Mouse (Mus musculus): ENCODE results near the gene Olfr43.

Olfr43 gene

DNA sequence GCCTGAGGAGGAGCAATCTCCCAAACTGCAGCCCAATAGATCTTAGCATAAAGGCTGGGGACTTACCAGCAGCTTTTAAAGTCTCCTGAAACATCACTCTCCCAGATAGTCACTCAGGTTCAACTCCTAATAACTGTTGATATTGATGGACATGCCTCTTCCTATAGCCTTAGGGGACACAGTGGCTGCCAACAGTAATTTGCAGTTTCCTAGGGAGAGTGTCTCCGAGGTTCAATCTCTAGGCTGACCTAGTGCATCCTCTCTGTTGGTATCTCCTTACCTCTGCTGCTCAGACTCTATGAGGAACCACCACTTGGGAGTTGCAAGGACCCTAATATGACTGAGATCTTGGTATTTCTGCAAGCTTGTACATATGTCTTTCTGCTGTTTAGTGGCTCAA is at the start of gene Olfr43:
Gene Olfr43, minus strand, starts transcription at position 101 of the 400 bp plus-strand sequence.
- in situ Hi-C loops (cut with MboI, MseI) = no loop called here

- in situ Hi-C loops (cut with MboI, MseI) = no loop called here
Measured at GRCm38 (mm10) chr11:74259508-74259907, 48.3 kb upstream of the Olfr43 start, which contains the start of gene Olfr406. TSS of gene Olfr406 (plus strand) at chr11:74259808.

DNA sequence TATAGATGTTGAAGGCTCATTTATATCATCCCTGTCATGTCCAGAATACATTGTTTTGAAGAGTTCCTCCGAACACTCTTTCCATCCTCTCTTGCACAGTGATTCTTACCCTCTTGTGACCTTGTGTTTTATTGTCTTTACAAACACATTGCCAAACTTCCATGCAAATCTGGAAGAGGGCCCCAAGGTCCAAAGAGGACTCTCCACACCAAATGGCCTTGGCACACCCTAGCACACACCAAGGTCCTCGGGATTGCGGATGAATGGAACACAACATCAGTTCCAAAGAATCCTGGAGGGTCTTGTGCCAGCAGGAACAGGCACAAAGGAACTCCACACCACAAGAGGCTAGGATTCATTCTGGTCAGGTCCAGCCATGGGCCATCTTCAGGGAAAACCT is 30.0 kb upstream of the Olfr43 start:
- in situ Hi-C loops (cut with MboI, MseI) = loop anchor here in 1 of 2 experiments (5.0 kb wide), 1 partner anchor 106 kb away; no protein-coding TSS in a partner anchor

- in situ Hi-C loops (cut with MboI, MseI) = loop anchor here in 1 of 2 experiments (10.0 kb wide), 1 partner anchor 771 kb away; no protein-coding TSS in a partner anchor
Measured at GRCm38 (mm10) chr11:74185949-74186348, 25.2 kb downstream of the Olfr43 start, which contains the start of gene Olfr403. TSS of gene Olfr403 (plus strand) at chr11:74186249.

DNA sequence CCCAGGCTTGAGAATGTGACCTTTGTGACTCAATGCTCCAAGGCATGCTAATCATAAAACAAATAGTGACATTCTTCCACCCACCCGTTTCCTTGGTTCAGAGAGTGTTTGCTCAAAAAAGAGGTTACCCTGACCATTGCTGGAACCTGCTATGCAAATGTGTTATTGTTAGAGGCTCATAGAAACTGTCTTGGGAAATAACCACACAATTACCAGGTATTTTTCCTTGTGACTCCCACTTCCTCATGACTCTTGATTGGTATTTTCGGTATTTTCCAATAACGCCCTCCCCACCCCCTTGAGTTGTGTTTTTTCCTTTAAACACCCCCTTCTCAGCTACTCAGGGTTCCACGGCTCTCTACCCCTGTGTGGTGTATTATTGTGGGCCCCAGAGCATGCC is 27.4 kb downstream of the Olfr43 start:
- in situ Hi-C loops (cut with MboI, MseI) = loop anchor here in 1 of 2 experiments (10.0 kb wide), 1 partner anchor 769 kb away; no protein-coding TSS in a partner anchor

DNA sequence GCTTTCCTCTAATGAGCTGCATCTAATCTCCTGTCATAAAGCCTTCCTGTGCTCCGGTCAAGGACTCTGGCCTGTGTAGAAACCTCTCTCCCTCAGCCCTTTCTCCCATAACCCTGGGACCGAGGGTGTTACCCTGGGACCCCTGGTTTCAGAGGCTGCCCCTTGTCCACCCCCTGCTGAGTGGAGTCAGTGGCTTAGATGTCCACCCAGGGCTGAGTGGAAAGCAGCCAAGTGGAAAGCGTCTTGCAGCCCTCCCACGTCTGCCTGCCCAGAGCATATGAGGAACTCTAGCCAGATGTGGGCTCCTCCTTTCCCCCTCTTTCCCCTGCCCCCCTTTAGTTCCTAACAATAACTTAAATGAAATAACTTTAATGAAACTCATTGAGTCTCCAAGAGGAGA is 28.0 kb downstream of the Olfr43 start:
- in situ Hi-C loops (cut with MboI, MseI) = loop anchor here in 1 of 2 experiments (10.0 kb wide), 1 partner anchor 768 kb away; no protein-coding TSS in a partner anchor

GRCm38 (mm10) chr11:74168771-74169170 is 42.4 kb downstream of the Olfr43 start:
- in situ Hi-C loops (cut with MboI, MseI) = no loop called here
